Mouse (Mus musculus) gonadal fat pad, adult 2 months (tissue): ENCODE measurements around the gene Mcf2. TPM values are rescaled to one million over a fixed set of nuclear protein-coding genes. Genes with fewer than 3 reads are reported as not detected.

Experiments
- DNase-seq: peaks from one replicate; pipeline ENCODE4 v3.0.0-alpha.2; 2012; ENCODE audit warnings: low read depth
- polyA plus RNA-seq: library from polyadenylated mRNA; depleted of rRNA; stranded (reverse); fragments of >200 nt; gene quantifications from 2 replicates; pipeline ENCODE4 v1.2.3, GENCODE M21; 2012; rRNA removed

Gene Mcf2
- polyA plus RNA-seq = 0.78 and 1.0 TPM in 2 replicates

- no peak for DNase-seq
Observed at GRCm38 (mm10) chrX:60178744-60179458, at the start of gene Mcf2. TSS of gene Mcf2 (minus strand) at chrX:60179089.

DNA sequence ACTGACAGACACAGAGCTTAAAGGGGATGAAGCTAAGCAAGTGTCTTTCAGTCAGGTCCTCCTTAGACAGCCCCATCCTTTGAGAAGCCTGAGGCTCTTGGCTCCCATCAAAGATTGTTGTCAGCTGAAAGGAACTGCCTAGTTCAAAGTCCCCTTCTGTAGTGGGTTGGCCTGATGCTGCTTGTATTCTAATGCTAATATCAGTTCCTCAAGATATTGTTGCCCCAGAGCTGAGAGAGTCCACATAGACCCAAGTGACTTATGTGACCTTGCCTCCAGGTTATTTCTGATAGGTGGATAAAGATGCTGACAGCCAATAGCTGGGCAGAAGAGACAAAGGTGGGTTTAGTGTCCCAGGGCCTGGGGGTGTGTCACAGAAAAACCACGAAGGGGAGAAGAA is 8.8 kb upstream of the Mcf2 start:
- DNase-seq = no peak

GRCm38 (mm10) chrX:60182611-60183010 is 3.7 kb upstream of the Mcf2 start:
- DNase-seq = no peak

DNA sequence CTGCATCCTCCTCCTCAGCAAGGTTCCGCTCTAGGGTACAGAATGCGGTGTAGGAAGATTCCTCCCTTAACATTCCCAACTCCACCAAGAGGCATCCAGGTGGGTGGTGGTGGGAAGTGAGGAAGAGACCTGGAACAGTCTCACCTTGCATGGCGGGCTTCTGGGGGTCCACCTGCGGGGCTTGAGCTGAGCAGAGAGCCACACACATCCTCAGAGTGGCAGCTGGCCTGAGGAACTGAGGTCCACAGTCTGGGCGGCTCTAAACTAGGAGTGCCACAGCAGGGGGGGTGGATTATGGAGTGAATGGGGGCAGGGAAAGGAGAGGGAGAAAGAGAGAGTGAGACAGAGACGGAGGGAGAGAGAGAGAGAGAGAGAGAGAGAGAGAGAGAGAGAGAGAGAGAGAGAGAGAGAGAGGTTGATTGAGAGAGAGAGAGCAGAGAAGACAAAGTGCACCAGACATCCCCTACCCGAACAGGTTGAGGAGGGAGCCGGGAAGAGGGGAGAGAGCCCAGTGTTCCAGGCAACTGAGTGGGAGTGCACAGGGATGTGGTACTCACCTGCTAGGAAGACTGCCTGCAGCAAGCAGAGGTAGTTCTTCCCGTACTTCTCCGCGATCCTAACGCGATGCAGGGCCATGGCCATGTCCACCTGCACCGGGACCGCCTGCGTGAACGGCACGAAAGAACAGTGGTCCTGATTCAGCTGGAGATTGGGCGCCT is 705 bp downstream of the Mcf2 start:
- no peak for DNase-seq

- DNase-seq = no peak
Observed at GRCm38 (mm10) chrX:60170106-60170505, 8.8 kb downstream of the Mcf2 start.

GRCm38 (mm10) chrX:60169511-60169910 is 9.4 kb downstream of the Mcf2 start:
- DNase-seq = no peak

DNA sequence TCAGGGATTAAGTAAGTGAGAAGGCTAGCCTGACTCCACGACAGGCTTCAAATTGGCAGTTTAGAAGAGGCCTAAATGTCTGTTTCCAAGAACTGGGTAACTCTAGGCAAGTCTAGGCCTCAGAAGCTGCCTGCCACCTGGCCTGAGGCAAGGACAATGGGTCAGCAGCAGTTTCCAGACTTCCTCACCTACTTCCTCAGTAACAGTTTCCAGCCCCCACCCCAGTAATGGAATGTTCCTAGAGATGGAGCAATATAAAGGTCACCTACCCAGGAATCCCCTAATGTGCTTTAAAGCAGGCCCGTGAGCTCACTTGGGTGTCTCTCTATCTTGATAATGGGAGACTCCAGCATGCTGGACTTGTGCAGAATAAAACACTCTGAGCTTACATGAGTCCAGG is 10.1 kb downstream of the Mcf2 start:
- DNase-seq = no peak

GRCm38 (mm10) chrX:60147268-60147974 is 31.5 kb downstream of the Mcf2 start:
- no peak for DNase-seq

DNA sequence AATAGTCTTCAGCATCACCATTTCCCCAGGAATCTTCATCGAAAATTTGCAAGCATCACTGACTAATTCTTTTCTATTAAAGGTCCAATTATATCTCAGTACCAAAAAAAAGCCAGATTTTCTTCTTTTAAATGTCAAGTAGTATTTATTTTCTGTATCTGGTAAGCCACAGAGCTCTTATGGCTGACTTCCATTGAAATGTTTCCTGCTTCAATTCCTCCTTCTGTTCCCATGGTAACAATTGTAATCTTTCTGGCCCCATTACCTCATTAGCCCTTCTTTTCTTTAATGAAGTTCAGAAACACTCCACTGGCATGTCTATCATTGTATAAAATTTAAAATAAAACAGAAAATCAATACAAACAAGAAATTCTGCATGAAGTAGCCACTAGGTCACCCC is 103.5 kb downstream of the Mcf2 start:
- DNase-seq = no peak

DNA sequence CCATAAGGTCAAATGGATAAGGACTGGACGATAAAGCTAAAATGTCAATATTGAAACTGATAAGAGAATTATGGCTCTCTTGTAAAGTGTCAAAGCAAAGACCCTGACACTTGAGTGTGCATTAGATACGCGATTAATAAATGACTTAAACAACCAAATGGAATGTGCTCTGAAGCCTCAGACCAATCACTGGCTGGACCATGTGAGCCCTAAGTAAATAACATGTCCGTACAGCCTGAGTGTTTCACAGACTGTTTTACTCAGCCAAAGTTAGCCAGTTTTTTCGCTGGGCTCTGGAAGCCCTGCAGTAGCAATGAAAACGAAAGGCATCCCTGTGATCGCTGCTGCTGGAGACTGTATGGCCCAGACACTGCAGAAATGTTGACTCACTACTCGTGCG is 123.7 kb downstream of the Mcf2 start:
- DNase-seq = no peak

- no peak for DNase-seq
Observed at GRCm38 (mm10) chrX:60054745-60055144, 124.1 kb downstream of the Mcf2 start.

GRCm38 (mm10) chrX:60026654-60027053 is 152.2 kb downstream of the Mcf2 start:
- DNase-seq = no peak

DNA sequence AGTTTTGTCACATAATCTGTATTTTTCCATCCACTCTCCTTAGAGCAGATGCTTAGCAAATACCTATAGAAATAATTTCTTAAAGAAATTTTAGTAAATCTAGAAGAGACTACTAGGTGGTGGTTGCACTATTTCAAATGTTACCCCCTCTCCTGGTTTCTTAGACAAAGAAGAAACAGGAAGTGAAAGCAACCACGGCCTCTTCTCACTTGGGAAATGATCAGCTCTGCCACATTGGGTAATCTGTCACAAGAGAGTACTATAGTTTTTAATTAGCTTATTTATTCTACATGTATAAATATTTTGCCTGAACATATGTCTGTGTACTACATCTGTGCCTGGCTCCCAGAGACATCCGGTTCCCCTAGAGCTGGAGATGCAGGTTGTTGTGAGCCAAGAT is 157.3 kb downstream of the Mcf2 start:
- DNase-seq = no peak

DNA sequence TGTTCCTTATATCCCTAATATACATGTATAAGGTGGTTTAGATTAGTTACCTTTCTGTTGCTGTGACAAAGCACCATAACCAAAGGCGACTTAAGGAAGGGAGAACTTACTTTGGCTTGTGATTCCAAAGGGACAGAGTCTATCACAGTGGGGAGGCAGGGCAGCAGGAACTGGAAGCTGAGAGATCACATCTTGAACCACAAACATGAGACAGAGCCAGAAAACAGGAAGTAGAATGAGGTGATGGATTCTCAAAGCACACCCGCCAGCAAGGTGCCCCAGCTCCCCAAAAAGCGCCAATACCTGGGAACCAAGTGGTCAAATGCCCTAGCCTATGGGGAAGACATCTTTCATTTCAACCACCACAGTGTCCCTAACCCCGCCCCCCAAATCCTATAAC is 157.9 kb downstream of the Mcf2 start:
- no peak for DNase-seq

DNA sequence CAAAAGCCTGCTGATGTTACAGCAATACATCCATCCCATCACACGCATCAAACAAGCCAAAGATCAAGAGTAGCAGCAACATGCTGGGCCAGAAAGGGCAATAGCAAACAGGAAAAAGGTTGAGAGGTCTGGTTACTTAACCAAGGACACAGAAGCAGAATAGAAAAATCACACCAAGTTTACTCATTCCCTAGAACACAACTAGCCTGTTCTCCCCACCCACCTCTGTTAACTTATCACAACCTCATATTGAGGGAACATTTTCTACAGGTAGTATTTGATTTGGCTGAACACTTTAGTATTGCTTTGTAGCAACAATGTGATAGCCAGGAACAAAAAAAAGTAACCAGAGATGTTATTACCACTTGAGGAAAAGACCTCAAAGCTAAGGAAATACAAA is 164.3 kb downstream of the Mcf2 start:
- no peak for DNase-seq

DNA sequence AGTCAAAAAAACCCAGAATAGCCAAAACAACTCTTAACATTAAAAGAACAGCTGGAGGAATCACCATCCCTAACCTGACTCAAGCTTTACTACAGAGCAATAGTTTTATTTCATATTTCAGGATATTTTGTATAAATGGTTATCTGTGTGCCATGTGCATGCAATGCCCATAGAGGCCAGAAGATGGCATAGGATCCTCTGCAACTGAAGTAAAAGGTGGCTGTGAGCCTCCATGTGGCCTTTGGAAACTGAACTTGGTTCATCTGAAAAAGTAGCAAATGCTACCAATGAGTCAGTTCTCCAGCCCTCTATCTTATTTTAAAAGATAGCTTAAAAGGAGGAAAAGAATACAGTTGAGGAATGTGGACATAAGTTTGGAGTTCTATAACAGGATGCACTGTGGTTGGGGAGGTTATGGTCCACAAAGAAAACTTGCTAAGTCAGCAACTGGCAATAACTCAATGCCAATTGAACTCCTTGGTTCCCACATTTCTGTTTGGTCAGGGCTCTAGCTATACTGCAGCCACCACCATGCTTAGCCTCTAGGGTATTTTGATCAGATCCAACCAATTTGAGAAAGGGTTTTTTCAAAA is 165.7 kb downstream of the Mcf2 start:
- DNase-seq = no peak

Other genes with a start within 250 kb of the Mcf2 start
- gene F9, start 179.6 kb downstream of the Mcf2 start, polyA plus RNA-seq = not detected in 2 replicates